In genomic region chr11:102408344-102408876, GRCm38 (mm10) we compare ENCODE assay signal across 8 mouse cellular contexts. TPM values are rescaled to one million over a fixed set of nuclear protein-coding genes. Genes with fewer than 3 reads are reported as not detected.
DNase-seq lines count a peak whose midpoint lies in the region; ATAC-seq lines count a peak whose summit lies in the region.

No protein-coding gene starts in this region.

- H3K9me3 ChIP-seq in hindbrain, embryonic 14.5 days (ENCODE audit: control insufficient read depth, low read length) = no peaks in the 10 kb centered on the region

- under 1% methylated on average over 32 of the region's 32 CpGs for WGBS in hindbrain, embryonic 14.5 days

- no peaks in the 10 kb centered on the region for H3K27me3 ChIP-seq in hindbrain, embryonic 14.5 days (ENCODE audit: control insufficient read depth, insufficient read depth, low read length)

- peaks cover 29% of the 10 kb centered on the region for H3K4me1 ChIP-seq in hindbrain, embryonic 14.5 days (replicated peaks; ENCODE audit: control insufficient read depth, insufficient read depth, low read length)

- peak; percentile 91 for ATAC-seq in hindbrain, embryonic 14.5 days (ENCODE audit: low FRiP score)

- H3K27ac ChIP-seq in hindbrain, embryonic 14.5 days = peak overlapping the region; percentile 82

- peak overlapping the region; percentile 73 for H3K4me3 ChIP-seq in hindbrain, embryonic 14.5 days (replicated peaks; ENCODE audit: low read length)

- peak overlapping the region; percentile 69 for H3K4me2 ChIP-seq in hindbrain, embryonic 14.5 days (replicated peaks)

- H3K36me3 ChIP-seq in hindbrain, embryonic 14.5 days (replicated peaks; ENCODE audit: control insufficient read depth, insufficient read depth) = peaks cover 14% of the 10 kb centered on the region

- H3K9ac ChIP-seq in hindbrain, embryonic 14.5 days = no peak overlapping the region

- peak; percentile 100 for DNase-seq in R1 (ENCODE audit: low read depth, low spot score)
- DNase-seq in cerebellum, postnatal 25 days = peak; percentile 96 to 97
- DNase-seq in frontal cortex, postnatal 25 days (ENCODE audit: low spot score in 2 of 2) = peak; percentile 86 to 93
- DNase-seq in hindbrain, embryonic 14.5 days (ENCODE audit: low spot score) = peak; percentile 97
- peak; percentile 95 to 96 for DNase-seq in layer of hippocampus, postnatal 36 days
- peak; percentile 99 for DNase-seq in lung, postnatal 36 days
- DNase-seq in retina, postnatal 1 day = peak; percentile 100
- peak; percentile 90 to 97 for DNase-seq in urinary bladder, adult 18-20 months (ENCODE audit: low spot score in 2 of 2)

RNA-seq across cellular contexts. Expression of gene Slc25a39, which starts 0.7 kb away (rescaled TPM):
- 154 and 157 TPM in 2 replicates for polyA plus RNA-seq in hindbrain, embryonic 14.5 days (2014; fragmentation: Nextera tagmentation; extraction: Ambion mirVana)
- total RNA-seq in layer of hippocampus, postnatal 36 days (2021) = 10 to 100 TPM; 61.9 to 64.0 TPM

RNA-seq across cellular contexts. Expression of gene Rundc3a, which starts 15.2 kb away (rescaled TPM):
- 106 TPM in 2 replicates for polyA plus RNA-seq in hindbrain, embryonic 14.5 days (2014; fragmentation: Nextera tagmentation; extraction: Ambion mirVana)
- total RNA-seq in layer of hippocampus, postnatal 36 days (2021) = 100 to 1,000 TPM; 455 to 507 TPM

RNA-seq across cellular contexts. Expression of gene Grn, which starts 21.7 kb away (rescaled TPM):
- 52.4 and 63.6 TPM in 2 replicates for polyA plus RNA-seq in hindbrain, embryonic 14.5 days (2014; fragmentation: Nextera tagmentation; extraction: Ambion mirVana)
- 10 to 100 TPM; 60.3 to 68.3 TPM for total RNA-seq in layer of hippocampus, postnatal 36 days (2021)

RNA-seq across cellular contexts. Expression of gene Fam171a2, which starts 39.1 kb away (rescaled TPM):
- polyA plus RNA-seq in hindbrain, embryonic 14.5 days (2014; fragmentation: Nextera tagmentation; extraction: Ambion mirVana) = 30.9 and 40.4 TPM in 2 replicates
- 100 to 1,000 TPM in 1 of 2 experiments, 10 to 100 TPM in 1; 97.3 to 111 TPM for total RNA-seq in layer of hippocampus, postnatal 36 days (2021)

RNA-seq across cellular contexts. Expression of gene Slc4a1, which starts 42.4 kb away (rescaled TPM):
- 1.6 and 3.3 TPM in 2 replicates for polyA plus RNA-seq in hindbrain, embryonic 14.5 days (2014; fragmentation: Nextera tagmentation; extraction: Ambion mirVana)
- total RNA-seq in layer of hippocampus, postnatal 36 days (2021) = under 1 TPM; 0.10 to 0.15 TPM

Comparison
In these comparisons a context has a peak if more than half of its experiments do, and no peak if none do; other contexts are left out.
1. Peak in every context shown above with its lines: DNase-seq, ATAC-seq, H3K4me3 ChIP-seq and H3K27ac ChIP-seq.